Mouse (Mus musculus) heart, postnatal 36 days (tissue): Measurements from ENCODE around the gene Cacna1a. TPM values are rescaled to one million over a fixed set of nuclear protein-coding genes. Genes with fewer than 3 reads are reported as not detected.
A peak's percentile ranks its signal among the peaks of the same experiment; 100 is the strongest.

Experiments used
- DNase-seq, 2 experiments: peaks; one replicate each; pipeline ENCODE4 v3.0.0; 2021 to 2022
- intact Hi-C: fragments of 180-260 bp; cut with DNase I; formaldehyde crosslinking; loops from one replicate; pipeline ENCODE4 v1.15.1; 2025
- total RNA-seq, 2 experiments: library from RNA; stranded (reverse); gene quantifications; 2 replicates each; pipeline ENCODE4 v1.2.3; 2021

Cacna1a gene
- total RNA-seq, 2 experiments from 2014 or later = 1.7 to 4.4 TPM

DNA sequence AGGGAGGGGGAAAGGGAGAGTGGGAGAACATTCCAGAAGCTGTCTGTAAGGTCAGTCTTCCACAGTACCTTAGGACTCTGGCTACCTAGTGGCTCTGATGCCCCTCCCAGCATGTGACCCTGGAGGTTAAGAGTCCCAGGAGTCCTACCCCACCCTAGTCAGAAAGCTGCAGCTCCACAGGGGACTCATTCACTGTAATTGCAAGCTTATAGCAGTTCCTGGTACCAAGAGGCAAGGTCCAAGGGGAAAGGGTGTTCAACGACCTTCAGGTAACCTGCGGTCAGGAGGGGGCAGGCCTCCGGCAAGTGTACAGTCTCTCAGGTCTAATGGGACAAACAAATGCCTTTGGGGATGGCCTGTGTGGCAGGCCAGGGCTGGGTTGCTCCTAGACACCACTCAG is 262.0 kb downstream of the Cacna1a start:
- DNase-seq = no peak
- intact Hi-C loops = no loop called here

- DNase-seq = no peak
- intact Hi-C loops = no loop called here
Measured at GRCm38 (mm10) chr8:84653092-84653631, 264.9 kb downstream of the Cacna1a start.

DNA sequence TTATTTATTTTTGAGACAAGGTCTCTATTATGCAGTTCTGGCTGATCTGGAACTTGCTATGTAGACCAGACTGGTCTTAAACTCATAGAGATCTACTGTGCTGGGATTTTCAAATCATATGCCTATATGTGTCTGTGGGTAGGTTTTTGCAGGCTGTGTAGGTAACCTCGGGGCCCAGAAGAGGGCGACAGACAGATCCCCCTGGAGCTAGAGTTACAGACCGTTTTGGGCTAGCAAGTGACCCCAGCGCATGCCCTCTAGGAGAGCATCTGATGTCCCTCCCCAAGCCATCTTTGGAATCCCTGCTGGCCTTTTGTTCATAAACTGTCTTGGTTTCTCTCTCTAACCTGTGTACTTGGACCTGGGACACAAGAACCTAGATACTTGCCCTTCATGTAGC is 266.4 kb downstream of the Cacna1a start:
- DNase-seq = no peak
- intact Hi-C loops = no loop called here

DNA sequence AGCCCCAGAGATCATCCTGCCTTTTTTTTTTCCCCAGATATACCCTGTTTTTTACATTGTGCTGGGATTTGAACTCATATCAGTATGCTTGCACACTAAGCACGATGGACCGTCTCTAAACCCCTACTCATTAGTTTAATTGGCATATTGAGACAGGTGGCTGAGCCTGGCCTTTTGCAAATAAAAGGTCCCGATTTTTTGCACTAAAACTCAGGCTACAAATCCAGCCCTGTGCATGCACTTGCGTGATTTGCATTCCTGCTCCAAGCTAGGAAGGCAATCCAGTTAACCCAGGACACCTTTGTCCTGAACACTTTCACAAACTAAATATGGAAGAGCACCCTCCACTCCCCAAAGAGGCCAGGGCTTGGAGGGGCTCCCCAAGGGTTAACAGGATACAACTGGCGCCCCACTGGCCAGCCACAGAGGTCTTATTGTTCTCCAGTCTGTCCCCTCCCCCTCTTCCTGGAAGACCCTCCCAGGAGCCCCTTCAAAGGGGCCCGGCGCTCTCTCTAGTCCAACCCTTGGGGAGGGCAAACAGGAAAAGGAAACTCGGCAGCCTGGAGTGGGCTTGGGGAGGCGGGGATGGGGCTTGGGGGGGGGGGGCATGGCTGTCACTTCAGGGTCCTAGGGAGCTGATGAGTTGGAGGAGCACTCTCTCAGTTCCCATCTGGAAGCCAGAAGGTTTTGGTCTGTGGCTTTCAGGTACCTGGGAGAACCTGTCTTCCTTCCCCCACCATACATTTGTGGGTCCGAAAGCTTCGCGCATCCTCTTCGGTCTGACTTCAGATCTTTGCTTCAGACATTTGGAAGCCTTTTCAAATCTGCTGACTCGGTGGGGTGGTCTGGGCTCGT is 267.3 kb downstream of the Cacna1a start:
- intact Hi-C loops = loop anchor here (1.0 kb wide), 1 partner anchor 14 kb away; no protein-coding TSS in a partner anchor
- DNase-seq = no peak

DNA sequence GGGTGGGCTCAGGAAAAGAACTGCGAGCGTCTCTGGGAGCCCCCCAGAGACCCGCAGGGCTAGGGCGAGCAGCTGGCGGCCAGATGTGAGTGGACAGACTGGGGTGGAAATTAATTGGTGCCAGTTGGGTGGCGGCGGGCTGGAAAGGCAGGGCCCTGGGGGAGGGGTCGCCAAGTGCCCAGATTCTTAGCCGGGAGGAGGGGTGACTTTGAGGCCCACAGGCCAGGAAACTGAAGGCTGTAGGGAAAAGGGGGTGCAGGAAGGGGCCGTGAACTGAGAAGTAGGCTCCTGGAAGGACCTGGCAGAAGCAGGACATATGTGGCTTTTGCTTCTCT is 267.9 kb downstream of the Cacna1a start:
- peak in 1 of 2 experiments; percentile 35 for DNase-seq
- intact Hi-C loops = loop anchor here (1.0 kb wide), 1 partner anchor 15 kb away; no protein-coding TSS in a partner anchor

DNA sequence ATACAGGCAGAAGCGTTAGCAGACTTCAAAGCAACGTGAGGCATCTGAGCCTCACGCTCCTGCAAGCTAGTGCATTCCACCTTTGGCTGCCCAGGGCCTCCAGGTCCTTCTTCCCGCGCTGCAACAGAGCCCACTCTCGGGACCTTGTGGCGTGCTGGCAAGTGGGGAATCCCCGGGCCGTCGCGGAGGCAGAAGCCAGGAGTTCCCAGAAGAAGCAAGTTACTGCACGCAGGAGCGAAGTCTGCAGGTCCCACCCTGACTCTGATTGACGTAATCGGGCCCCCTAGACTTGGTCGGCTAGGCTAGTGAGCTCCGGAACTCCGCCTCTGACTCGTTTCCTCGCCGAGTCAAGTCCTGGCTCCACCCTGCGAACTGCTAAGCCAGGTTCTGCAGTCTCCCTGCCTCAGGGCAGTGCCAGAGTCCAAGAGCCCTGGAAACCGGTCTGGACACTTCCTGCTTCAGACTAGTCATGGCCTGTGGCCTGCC is 268.4 kb downstream of the Cacna1a start:
- intact Hi-C loops = loop anchor here (1.0 kb wide), 1 partner anchor 15 kb away; no protein-coding TSS in a partner anchor
- peak; percentile 77 to 78 for DNase-seq

- no peak for DNase-seq
- intact Hi-C loops = no loop called here
Measured at GRCm38 (mm10) chr8:84657203-84657602, 269.0 kb downstream of the Cacna1a start.

- intact Hi-C loops = no loop called here
- no peak for DNase-seq
Measured at GRCm38 (mm10) chr8:84657680-84658079, 269.4 kb downstream of the Cacna1a start.

DNA sequence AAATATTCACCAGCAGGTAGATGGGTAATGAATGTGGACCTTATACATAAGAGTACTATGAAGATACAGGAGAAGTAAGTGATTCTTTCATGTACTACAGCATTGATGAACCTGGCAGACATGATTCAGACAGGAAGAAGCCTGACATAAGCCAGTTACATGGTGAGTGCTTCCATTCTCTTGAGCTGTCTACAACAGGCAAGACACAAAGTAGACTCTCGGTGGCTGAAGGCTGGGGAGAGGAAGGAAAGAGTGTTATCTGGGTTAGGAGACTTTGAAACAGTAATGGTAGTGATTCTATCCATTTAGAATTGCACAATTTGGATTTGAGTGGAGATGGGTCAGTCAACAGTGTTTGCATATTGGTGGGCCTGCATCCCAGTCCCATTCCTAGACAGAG is 270.7 kb downstream of the Cacna1a start:
- no peak for DNase-seq
- intact Hi-C loops = no loop called here

GRCm38 (mm10) chr8:84659936-84660818 is 271.9 kb downstream of the Cacna1a start:
- intact Hi-C loops = loop anchor here (5.0 kb wide), 2 partner anchors 317 to 458 kb away; partner anchors contain the start of gene Junb
- peak; percentile 72 to 79 for DNase-seq

GRCm38 (mm10) chr8:84660819-84661457 is 272.7 kb downstream of the Cacna1a start:
- DNase-seq = peak; percentile 61 to 63
- intact Hi-C loops = loop anchor here (5.0 kb wide), 2 partner anchors 316 to 459 kb away; partner anchors contain the start of gene Junb

- DNase-seq = peak; percentile 92 to 93
- intact Hi-C loops = loop anchor here (5.0 kb wide), 2 partner anchors 316 to 459 kb away; partner anchors contain the start of gene Junb
Measured at GRCm38 (mm10) chr8:84661458-84661871, 273.2 kb downstream of the Cacna1a start.

DNA sequence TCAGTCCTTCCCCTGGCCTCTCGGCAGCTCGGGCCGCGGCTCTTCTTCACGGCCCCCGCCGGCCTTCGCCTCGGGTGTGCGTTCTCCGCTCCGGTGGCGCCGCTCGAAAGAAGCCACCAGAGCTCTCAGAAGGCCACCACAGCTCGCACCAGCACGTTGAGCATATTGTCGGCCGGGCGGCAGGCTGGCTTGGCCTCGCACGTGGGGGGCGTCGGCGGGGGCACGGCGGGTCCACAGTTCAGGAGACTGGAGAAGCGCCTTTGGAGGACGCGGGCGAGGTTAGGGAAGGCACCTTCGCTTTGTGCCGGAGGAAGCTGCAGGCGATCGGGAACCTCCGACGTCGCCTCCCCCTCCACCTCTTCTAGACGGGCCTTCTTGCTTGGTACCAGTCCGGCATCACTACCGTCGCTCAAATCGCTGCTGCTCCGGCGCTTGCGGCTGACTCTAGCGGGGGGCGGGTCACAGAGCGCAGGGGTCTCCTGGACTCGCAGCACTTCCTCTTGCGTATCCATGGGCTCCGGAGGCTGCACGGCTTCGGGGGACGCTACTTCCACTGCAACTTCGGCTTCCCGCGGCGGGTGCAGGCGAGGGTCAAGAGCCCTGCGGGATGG is 273.8 kb downstream of the Cacna1a start:
- intact Hi-C loops = loop anchor here (5.0 kb wide), 2 partner anchors 315 to 460 kb away; partner anchors contain the start of gene Junb
- DNase-seq = peak in 1 of 2 experiments; percentile 60

DNA sequence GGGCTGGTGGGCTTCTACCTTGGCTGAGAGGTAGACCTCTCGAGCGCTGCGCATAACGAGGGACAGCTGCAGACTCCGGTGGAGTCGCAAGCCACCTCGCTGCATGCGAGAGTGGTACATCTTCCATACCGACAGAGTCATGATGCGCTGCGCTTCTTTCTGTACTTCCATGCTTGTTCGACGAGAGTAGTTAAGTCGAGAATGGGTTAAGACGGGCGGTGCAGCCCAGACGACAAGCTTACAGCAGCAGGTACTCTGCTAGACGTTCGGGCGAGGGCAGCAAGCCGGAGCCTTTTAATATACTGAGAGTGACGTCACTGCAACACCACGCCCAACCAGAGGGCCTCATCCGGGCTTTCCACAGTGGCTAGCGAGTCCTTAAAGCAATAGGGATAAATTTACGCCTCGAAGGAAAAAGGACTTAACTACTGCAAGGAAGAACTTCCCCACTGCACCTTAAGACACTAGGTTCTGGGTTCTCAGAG is 274.4 kb downstream of the Cacna1a start, which contains the start of gene Ier2:
Gene Ier2 (minus strand): TSS at position 272 of the 485 bp plus-strand sequence.
- DNase-seq = peak; percentile 96 to 98
- intact Hi-C loops = loop anchor here (5.0 kb wide), 2 partner anchors 315 to 460 kb away; partner anchors contain the start of gene Junb

DNA sequence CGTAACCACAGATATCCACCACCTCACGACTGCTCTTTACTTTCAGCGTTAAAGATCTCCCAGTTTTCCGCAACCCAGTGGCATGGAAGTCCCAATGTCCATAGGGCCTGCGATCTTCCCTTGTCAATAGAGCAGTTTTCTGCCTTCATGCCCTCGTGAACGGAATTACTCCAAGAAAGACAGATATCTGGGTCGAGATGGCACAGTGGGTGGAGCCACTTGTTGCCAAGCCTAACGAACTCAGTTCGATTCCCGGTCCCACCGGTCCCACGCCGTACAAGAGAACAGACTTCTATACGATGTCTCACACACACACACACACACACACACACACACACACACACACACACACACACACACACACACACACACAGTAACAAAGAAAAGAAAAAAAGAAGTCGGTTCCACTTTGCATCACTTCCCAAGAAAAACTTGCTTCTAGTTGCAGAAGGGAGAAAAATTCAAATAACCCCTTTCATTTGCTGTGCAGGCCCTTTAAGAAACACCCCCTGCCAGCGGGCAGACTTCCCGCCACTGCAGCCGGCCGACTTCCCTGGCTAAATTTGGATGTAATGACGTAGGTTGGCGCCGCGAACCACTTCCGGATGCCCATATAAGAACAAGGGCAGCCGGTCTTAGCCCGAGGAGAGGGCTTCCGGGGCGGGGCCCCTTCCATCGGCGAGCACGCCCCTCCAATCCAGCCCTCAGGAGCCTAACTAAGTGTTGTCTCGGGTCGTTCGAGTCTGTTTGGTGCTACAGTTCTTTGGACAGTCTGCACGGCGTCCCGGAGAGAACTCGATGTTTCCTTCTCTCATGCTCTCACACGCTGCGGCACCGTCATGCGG is 275.5 kb downstream of the Cacna1a start:
- intact Hi-C loops = loop anchor here (2.0 to 5.0 kb wide), 4 partner anchors 23 to 461 kb away; partner anchors contain the start of genes Junb, Nacc1 and Trmt1
- peak; percentile 98 for DNase-seq

- intact Hi-C loops = loop anchor here (2.0 to 5.0 kb wide), 4 partner anchors 22 to 462 kb away; partner anchors contain the start of genes Junb, Nacc1 and Trmt1
Measured at GRCm38 (mm10) chr8:84664566-84665384, 276.5 kb downstream of the Cacna1a start.

GRCm38 (mm10) chr8:84665385-84665893 is 277.2 kb downstream of the Cacna1a start:
- no peak for DNase-seq
- intact Hi-C loops = loop anchor here (2.0 kb wide), 2 partner anchors 21 to 33 kb away; partner anchors contain the start of genes Nacc1 and Trmt1

More at GRCm38 (mm10) chr8:84664566-84665384, 276.5 kb downstream of the Cacna1a start:
- DNase-seq = peak; percentile 73 to 79
